Mouse (Mus musculus) lung, postnatal 0 days (tissue): ENCODE results near the gene Clnk.

Source experiments
- CTCF ChIP-seq: IDR thresholded peaks from 2 replicates; pipeline ENCODE4 v1.5.1; 2016; ENCODE audit warnings: antibody characterized with exemption, mild to moderate bottlenecking
- EP300 ChIP-seq: IDR thresholded peaks from 2 replicates; pipeline ENCODE4 v1.6.1; 2016; ENCODE audit warnings: antibody characterized with exemption, mild to moderate bottlenecking, control low read depth

GRCm38 (mm10) chr5:38845529-38845928 is 31.1 kb downstream of the Clnk start:
- TF ChIP-seq CTCF: no peak
- no peak for TF ChIP-seq EP300
